Mouse (Mus musculus): ENCODE data around the gene Lama5.

Lama5 gene

GRCm38 (mm10) chr2:180254436-180255209, 29.0 kb upstream of the Lama5 start:
- DNase-seq (ENCODE audit: low read depth, low spot score): no peak

- DNase-seq (ENCODE audit: low read depth, low spot score): no peak
These were observed 26.2 kb upstream of the Lama5 start for GRCm38 (mm10) chr2:180251838-180252237.

GRCm38 (mm10) chr2:180250930-180251611, 25.4 kb upstream of the Lama5 start:
- DNase-seq (ENCODE audit: low read depth, low spot score): peak; percentile 81

GRCm38 (mm10) chr2:180248947-180249660, 23.4 kb upstream of the Lama5 start:
- DNase-seq (ENCODE audit: low read depth, low spot score): no peak

- no peak for DNase-seq (ENCODE audit: low read depth, low spot score)
These were observed 22.3 kb upstream of the Lama5 start for GRCm38 (mm10) chr2:180247916-180248315.

- DNase-seq (ENCODE audit: low read depth, low spot score): no peak
These were observed 17.4 kb upstream of the Lama5 start for GRCm38 (mm10) chr2:180243108-180243507.

GRCm38 (mm10) chr2:180238591-180238990, 12.9 kb upstream of the Lama5 start:
- no peak for DNase-seq (ENCODE audit: low read depth, low spot score)

- no peak for DNase-seq (ENCODE audit: low read depth, low spot score)
These were observed 12.1 kb upstream of the Lama5 start for GRCm38 (mm10) chr2:180237601-180238345.

GRCm38 (mm10) chr2:180236930-180237329, 11.3 kb upstream of the Lama5 start:
- no peak for DNase-seq (ENCODE audit: low read depth, low spot score)

GRCm38 (mm10) chr2:180236500-180236899, 10.8 kb upstream of the Lama5 start:
- DNase-seq (ENCODE audit: low read depth, low spot score): no peak

- DNase-seq (ENCODE audit: low read depth, low spot score): no peak
These were observed 10.1 kb upstream of the Lama5 start for GRCm38 (mm10) chr2:180235788-180236187.

GRCm38 (mm10) chr2:180234980-180235379, 9.3 kb upstream of the Lama5 start:
- no peak for DNase-seq (ENCODE audit: low read depth, low spot score)

- no peak for DNase-seq (ENCODE audit: low read depth, low spot score)
These were observed 8.7 kb upstream of the Lama5 start for GRCm38 (mm10) chr2:180234353-180234752.

GRCm38 (mm10) chr2:180233101-180233904, 7.6 kb upstream of the Lama5 start:
- no peak for DNase-seq (ENCODE audit: low read depth, low spot score)

GRCm38 (mm10) chr2:180230482-180230881, 4.8 kb upstream of the Lama5 start:
- no peak for DNase-seq (ENCODE audit: low read depth, low spot score)

GRCm38 (mm10) chr2:180229129-180229528, 3.5 kb upstream of the Lama5 start:
- no peak for DNase-seq (ENCODE audit: low read depth, low spot score)

GRCm38 (mm10) chr2:180228592-180228991, 2.9 kb upstream of the Lama5 start:
- no peak for DNase-seq (ENCODE audit: low read depth, low spot score)

GRCm38 (mm10) chr2:180228060-180228458, 2.4 kb upstream of the Lama5 start:
- no peak for DNase-seq (ENCODE audit: low read depth, low spot score)

- peak; percentile 91 for DNase-seq (ENCODE audit: low read depth, low spot score)
These were observed 1.8 kb upstream of the Lama5 start for GRCm38 (mm10) chr2:180227262-180228059.

All from WW6 (cell line).